Mouse (Mus musculus): ENCODE data around the gene Relch.
"Not testable (repeated sequence)": the region's sequence is repeated elsewhere in the genome, so short reads cannot be mapped to it uniquely, and the experiment has no call there.

The Relch gene

DNA sequence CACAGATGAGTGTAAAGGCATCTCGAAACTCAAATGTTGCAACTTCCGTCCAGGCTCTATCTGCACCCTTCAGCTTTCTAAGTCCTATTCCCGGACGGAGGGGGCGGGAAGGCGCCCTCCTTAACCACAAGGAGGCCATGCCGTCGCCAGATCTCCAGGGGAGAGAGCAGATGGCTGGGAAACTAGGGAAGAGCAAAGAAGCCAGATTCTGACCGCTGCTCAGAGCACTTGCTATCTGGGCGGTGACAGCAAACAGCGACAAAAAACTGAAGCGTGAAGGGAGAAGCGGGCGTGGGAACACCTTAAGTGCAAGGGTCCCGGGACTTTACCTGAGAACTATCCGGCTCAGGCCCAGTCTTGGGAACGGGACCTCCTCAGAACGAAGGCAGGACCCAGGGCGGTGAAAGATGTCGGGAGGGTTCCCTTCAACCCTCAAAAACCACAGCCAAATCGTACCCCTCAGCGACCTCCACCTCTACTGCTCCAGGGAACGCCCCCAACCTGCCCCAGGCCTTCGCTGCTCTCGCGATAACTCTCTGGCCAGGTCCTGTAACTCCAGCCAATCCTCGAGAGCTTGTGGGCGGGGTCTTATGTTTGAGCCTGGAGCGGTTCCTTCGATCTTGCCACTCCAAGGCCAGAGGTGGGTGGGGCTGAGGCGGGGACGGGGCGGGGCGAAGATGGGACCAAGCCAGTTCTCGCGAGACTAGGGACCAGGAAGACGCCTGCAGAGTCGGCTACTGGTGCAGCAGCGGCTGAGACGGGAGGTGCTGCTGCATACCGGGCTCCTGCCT is at the start of gene Relch, which contains the start of gene Pign:
TSS of gene Relch (plus strand) at position 691 of the 791 bp plus-strand sequence.
TSS of gene Pign (minus strand) at position 507 of the 791 bp plus-strand sequence.
- peak; percentile 96 to 99 for DNase-seq

DNA sequence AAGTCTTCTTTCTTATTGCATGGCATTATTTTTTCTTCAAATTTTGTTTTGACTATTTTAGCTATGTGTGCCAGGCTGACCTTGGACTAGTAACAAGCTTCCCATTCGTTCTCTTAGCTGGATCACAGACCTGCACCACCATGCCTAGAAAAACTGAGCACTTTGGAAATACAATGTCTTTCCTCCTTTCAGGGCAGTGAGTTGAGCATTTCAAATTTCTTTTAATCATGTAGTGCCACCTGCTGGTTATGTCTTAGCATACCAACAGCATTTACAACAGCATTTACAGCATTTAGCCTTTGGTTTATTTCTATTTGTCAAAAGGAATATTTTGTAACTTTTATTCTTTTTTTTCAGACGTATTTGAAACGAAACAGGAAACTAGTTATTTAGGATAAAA is 33.2 kb upstream of the Relch start:
- no peak for DNase-seq

DNA sequence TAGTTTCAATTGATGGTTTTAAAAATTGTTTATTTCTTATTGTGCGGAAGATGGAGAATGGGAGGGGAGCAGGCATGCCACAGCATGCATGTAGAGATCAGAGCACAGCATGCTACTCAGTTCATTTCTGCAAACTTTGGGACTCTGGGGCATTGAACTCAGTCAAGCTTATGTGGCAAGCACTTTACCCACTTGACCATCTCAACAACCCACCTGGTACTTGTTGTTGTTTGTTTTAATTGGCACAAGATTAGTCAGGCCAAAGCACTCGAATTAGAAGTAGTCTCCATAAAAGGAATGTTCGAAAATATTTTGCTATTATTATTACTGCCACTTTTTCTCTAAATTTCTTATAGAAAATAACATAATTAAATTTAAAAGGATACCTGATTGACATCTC is 19.6 kb upstream of the Relch start:
- no peak for DNase-seq

DNA sequence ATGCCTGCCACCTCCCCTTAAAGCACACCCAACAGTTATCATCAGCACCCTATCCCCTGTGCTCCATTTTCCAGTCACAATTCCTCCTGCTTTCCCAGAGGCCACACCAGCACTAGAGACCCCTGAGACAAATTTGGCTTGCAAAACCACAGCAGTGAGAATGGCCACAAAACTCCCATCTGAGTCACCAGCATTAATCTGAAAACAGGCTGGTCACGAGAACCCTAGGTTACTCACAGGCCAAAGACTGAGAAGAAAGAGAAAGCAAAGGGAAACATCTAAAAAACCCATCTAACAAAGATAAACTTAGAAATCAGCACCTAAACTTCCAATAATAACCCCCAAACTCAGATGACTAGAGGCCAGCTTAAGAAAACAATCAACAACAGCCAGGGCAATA is 13.0 kb upstream of the Relch start:
- no peak for DNase-seq

DNA sequence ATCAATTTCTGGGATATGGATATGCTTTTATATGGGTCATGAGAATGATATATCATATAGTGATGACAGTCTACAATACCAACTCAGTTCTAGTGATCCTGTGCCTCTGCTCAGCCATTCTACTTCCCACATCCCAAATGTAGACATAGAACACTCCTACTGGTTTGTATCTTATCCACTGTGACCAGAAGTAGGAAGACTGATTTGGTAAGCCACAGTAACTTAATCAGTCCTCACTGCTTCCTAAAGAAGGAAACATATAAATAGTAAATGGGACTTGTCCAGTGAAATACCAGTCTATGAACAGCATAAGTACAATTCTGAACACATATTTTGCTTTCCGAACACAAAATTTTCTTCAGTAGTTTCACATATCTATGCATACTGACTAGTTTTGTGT is 9.7 kb upstream of the Relch start:
- DNase-seq: no peak

DNA sequence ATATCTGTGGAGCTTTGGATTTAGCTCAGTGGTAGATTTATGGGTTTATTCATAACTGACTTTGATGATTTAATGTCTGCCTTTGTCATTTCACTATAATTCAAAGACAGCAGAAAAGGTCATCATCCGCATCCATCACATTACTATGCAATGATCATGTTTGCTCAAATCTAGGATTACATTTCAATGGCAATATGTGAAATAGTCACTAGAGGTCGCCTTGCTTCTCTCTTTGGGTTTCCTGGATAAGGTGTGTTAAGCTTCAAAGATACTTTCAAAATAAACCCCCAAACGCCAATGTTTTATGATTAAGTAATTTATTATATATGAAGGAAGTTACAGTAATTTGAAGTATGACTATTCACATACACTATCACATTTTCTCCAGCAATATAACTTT is 3.6 kb upstream of the Relch start:
- DNase-seq: no peak

DNA sequence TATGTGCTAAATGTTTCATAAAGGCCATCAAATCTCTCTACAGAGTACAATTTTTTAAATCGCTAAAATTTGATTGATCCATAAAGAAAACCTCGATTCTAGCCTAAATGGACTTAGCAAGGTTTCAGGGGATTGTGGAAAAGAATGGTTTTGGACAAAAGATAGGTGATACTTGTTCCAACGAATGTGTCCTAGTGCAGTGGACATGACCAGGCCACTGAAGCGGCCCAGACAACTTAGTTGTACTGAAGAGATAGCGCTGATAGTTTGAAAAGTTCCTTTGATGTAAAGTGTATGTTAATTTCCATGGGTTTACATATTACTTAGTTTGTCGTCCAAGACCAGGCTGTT is 866 bp upstream of the Relch start:
- DNase-seq: no peak

DNA sequence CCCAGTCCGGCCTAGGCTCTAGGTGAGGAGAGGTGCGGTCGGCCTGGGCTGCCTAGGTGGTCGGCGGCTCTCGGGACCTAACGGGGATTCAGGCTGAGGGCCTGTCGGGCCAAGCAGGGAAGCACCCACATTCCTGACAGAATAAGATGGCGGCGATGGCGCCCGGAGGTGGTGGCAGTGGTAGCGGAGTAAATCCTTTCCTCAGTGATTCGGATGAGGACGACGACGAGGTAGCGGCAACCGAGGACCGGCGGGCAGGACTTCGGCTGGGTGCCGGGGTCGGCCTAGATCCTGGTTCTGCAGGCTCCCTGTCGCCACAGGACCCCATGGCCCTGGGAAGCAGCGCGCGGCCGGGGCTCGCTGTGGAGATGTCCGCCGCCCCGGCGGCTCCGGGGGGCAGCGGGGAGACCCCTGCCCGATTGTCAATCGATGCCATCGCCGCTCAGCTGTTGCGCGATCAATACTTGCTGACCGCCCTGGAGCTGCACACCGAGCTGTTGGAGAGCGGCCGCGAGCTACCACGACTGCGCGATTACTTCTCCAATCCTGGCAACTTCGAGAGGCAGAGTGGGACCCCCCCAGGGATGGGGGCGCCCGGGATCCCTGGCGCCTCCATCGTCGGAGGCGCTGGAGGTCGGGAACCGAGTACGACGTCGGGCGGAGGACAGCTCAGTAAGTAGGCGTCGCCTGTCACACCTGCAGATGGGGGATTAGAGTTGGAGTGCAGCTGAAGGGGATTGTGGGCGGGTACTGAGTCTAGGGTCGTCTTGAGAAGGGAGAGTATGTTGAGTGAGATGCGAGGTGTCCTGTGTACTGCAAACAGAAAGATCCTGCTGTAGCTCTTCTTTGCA is 526 bp downstream of the Relch start:
- peak in 1 of 2 experiments; percentile 22 for DNase-seq

DNA sequence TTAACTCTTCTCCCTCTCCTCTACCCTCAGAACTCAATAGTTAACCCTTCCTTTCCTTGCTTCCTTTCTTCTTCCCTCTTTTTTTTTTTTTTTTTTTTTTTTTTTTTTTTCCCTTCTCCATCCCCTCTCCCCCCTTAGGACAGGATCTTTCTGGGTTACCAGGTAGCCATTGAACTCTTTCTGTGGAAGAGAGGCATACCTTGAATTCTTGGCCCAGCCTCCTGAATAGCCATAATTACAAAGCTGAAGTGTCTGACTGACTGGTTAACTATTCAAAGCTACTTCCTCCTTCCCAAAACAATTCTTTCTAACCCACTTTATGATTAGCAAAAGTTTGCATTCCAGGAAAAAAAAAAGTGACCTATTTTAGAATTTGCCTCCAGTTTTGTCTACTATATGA is 6.0 kb downstream of the Relch start:
- no peak for DNase-seq

DNA sequence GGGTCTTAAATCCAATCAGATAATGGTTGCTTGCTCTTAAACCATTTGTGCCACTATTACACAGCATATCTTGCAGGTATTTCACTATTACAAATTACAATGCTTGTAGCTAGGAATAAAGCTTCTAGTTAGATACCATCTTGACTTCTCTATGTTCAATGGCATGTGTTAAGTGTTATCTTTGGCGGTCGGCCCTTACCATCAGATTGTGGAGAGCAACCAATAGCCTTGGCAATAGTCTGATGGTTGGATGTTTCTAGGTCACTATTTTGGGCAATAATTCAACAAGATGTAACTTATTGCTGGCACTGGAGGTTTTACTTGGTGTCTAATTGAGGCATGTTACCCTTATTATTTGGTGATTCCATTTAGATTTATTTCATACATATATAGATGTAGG is 11.1 kb downstream of the Relch start:
- no peak for DNase-seq

DNA sequence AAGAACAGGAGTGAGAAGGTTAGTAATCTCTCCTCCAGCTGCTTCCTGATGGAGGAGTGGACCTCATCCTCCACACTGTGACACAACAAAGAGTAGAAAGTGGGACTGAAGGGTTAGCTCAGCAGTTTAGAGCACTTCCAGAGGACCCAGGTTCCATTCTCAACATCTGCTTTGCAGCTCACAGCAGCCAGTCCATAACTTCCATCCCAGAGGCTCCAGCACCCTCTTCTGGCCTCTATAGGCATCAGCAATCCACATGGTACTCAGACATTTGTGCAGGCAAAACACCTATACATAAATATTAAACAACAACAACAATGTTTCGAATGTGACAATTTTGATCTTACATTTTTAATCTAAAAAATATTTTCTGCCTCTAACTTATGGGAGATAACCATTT is 16.9 kb downstream of the Relch start:
- no peak for DNase-seq

DNA sequence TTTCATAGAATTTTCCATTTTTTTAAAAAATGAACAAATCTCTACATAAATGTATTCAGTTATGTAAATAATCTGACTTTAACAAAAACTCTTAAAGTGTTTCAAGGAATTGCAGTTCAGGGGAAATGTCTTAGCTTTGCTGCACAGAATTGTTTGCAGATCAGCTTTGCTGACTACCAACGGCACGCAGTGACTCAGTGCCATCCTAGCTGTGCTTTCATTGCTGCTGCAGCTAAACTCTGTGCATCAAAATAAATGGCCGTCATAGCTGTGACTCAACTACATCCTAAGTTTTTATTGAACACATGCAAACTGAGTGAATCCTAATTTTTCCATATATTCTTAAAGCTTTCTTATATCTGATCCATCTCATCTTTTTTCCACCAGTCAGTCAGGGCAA is 21.8 kb downstream of the Relch start:
- no peak for DNase-seq

DNA sequence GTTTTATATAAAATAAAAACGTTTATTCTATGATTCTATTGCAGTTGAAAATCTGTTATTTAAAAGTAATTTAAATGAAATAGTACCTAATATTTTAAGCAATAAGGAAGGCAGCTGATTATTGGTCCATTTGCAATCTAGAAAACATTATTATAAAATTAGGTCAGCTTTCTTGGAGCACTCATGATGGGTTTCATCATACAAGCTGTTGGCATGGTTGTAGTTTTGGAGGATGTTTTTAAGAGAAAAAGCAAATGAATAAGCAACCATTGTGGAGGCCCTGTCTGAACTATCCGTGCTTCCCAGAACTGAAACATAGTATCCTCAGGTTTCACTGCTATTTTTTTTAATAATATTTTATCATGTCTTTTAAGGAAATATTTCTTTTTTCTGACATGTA is 31.9 kb downstream of the Relch start:
- no peak for DNase-seq

DNA sequence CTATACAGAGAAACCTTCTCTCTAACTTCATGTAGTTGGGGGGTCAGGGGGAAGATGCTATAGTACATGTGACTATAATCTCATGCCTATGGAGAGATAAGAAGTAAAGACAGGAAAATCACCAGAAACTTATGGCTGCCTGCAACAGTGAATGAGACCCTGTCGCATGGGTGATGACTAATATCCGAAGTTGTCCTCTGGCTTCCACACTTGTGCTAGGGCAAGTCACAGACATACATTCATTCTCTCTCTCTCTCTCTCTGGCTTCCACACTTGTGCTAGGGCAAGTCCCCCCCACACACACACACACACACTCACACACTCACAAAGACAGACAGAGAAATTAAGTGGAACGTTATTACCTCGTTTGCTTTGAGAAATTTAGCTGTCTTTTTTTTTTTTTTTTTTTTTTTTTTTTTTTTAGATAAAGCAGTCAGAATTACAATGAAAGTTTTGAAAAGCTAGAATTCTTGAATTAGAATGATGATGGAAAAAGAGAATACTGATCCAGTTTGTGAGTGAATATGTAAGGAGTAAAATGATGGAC is 37.4 kb downstream of the Relch start:
- no peak for DNase-seq

DNA sequence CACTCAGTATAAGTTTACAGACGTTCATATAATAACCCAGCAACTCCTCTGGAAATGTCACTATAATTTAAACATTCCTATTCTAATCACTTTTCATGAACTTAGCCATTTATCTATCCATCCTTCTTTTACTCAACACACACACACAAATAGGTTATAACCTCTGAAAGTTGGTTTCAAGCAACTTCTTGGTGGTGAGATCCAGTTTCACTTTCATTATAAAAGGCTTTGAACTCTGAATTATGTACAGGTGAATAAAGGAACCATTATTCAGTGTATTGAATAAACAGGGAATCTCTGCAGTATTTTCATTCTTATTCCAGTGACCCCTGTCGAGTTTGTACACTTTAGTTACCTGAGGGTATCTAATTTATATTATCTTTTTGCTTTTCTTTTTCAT is 45.8 kb downstream of the Relch start:
- DNase-seq: no peak

DNA sequence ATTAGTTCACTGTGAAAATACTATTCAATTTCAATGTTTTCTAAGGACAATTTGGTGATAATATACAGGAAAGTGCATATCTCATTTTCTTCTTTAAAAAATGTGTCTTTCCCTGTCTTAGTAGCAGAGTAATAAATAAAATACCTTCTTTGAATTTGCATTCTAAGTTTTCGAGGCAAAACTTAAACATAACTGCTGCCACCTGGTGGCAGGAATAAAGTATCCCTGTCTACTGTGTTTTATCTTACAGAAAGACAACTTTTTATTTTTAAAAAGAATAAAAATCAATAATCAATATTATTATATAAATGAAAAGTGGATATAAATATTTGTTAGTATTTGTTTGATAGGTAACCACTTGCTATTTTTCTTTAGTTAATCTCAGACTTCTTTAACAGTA is 47.6 kb downstream of the Relch start:
- DNase-seq: no peak

DNA sequence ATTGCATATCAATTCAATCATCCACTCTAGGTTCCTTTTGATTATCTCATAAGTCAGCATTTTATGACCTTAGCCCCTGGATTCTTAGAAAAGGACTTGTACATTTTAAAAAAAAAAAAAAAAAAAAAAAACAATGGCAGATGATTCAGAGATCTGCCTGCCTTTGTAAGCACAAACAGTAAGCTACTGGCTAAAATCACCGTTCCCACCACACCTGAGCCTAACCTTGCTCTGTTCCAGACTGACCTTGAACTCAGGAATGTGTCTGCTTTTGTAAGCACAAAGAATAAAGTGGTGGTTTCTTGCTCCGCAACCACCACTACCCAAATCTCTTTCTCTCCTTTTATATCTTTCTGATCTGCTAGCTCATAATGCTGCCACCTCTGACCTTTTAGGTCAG is 49.2 kb downstream of the Relch start:
- no peak for DNase-seq

DNA sequence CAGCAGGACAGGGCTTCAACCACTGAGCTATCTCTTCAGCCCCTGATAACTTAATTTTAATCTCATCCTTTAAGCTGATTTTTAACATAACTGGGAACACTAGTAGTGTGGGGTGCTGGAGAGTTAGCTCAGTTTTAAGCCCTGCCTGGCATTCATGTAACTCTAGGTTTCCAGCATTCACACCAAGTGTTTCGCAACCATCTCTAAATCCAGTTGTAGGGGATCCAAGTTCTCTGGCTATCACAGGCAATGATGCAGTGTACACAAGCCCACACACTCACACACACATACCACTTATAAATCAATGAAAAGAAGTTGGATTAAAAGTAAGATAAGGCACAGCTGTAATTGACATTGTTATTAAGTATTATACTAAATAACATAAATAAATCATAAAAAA is 54.7 kb downstream of the Relch start:
- DNase-seq: no peak

DNA sequence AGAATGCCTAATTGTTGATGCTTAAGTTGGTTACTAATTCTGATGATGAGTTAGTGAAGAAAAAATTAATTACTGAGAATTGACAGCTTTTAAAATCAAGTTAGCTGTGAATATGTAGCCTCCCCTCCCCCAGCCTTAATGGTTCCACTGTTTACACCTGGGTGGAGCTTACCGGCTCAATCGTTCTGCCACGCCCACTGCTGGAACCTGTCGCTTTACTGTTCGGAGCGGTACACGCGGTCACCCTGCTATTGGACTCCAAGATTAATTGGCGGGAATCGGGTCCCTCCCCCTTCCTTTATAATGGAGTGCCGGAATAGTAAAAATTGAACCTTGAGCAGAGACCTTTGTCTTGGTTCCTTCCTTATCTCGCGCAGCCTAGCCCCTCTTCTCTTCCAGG is 65.6 kb downstream of the Relch start:
- not testable (repeated sequence) for DNase-seq

DNA sequence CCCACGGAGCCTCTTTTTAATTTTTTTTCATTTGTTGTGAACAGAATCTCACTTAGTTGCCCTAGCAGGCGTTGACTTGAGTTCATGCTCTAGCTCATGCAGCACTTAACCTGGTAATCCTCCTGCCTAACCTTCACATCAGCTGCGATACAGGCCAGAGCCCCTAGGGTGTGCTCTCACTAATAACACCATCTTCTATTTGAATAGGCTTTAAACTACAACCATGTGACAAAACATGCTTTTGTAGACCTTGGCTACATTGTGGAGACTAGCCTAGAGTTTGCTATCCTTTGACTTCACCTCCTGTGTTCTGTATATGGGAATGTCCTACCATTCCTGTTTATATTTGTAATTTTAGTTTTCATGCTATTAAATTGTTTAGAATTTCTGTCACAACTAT is 71.7 kb downstream of the Relch start:
- no peak for DNase-seq

DNA sequence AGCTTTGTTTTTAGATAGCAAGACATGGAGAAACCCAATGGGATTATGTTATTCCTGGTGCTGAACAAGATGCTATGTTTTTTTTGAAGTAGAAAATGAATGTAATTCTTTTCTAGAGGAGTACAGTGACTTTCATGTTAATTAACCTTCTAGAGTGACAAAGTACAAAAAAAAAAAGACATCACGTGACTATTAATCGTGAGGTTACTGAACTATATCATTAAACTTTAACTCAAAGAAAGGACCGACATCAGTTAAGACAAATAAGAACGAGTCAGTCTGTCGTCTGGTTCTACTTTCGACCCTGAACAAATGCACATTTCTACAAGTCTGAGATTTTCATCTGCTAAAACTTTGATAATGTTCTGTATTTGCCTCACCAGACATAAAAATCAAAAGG is 74.7 kb downstream of the Relch start:
- DNase-seq: no peak

DNA sequence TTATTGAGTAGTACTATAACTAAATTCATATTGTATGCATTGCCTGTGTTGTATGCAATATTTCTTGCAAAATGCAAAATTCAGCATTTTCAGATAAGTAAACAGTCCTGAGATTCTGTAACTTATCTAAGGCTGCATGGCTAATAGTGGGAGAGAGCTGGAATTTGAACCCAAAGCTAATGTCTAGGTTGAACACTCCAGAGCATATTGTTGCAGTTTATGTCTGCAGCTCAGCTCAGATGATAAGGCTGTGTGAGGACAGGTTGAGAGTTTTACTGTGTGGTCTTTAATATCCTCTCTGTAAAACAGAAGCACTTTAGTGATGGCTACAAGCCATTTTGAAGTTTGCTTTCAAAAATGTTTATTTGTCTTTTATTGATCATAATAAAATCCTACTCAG is 75.8 kb downstream of the Relch start:
- DNase-seq: no peak

DNA sequence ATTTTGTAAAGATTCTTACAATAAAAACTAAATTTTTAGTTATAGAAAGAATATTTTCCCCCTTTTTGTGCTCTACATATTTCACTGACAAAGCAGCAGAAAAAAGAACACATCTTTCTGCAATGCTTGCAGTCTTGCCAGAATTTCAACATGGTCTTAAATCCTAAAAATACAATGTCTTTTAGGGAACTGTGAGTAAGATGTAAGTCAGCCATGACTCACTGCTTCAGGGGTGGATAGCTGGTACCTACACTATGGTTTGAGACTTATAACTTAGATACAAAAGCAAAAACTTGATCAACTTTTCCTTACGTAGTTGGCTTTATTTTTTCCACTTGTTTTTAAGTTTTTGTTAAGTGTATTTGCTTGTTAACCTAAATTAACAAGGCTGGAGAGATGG is 78.8 kb downstream of the Relch start:
- no peak for DNase-seq

DNA sequence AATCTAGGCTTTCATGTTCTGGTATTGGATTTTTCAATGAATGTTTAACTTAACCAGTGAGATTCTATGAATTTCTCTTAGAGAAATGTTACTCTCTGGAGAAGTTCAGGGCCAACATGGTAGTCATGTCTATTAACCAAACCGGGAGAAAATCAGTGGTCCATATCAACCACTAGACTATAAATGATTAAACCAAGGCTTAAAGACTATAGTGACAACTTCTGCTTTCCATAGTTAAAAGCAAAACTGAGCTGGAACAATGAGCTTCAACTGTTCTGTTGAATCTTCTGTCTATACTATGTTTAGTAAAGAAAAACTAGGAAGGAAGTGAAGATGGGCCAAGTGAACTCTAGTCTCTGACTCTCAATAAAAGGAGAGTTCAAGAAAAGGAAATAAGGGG is 82.8 kb downstream of the Relch start:
- no peak for DNase-seq
